In the genomic region with DNA sequence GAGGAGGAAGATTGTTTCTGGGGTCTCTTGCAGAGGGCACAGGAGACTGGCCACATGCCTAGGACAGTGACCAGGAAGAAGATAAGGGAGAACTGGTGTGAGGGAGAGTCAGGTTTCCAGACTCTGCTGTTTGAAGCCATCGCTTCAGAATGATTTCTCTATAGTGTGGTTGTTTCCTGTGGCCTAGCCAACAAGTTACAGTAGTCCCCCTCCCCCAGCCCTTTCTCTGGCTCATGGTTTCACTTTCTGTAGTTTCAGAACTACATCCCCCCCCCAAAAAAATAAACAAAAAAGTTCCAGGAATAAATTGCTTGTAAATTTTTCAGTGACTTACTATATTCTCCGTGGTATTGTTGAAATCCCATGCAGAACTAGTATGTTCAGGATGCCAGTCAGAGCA, we compare ENCODE assay signal across 16 mouse cellular contexts.
"Had no signal": no experiment of that assay in that cellular context is flagged by ENCODE, and none has a peak within 500 bp of the region (broad histone marks: within the 10 kb centered on the region; RNA-seq: fewer than 3 reads in every experiment).

No protein-coding gene starts in this region.

- H3K4me2 ChIP-seq: liver, embryonic 11.5 days; liver, embryonic 15.5 days; midbrain, embryonic 11.5 days; midbrain, embryonic 15.5 days; neural tube, embryonic 13.5 days had no signal

- H3K9ac ChIP-seq: liver, embryonic 15.5 days; midbrain, embryonic 15.5 days; neural tube, embryonic 13.5 days had no signal

- H3K4me3 ChIP-seq: limb, embryonic 10.5 days; liver, embryonic 15.5 days; megakaryocyte, embryonic 14.5 days; midbrain, embryonic 15.5 days; neural tube, embryonic 13.5 days had no signal

- H3K4me1 ChIP-seq: limb, embryonic 10.5 days; liver, embryonic 15.5 days; megakaryocyte, embryonic 14.5 days had no signal

- H3K27me3 ChIP-seq: liver, embryonic 15.5 days; midbrain, embryonic 15.5 days; neural tube, embryonic 13.5 days had no signal

- H3K27ac ChIP-seq: limb, embryonic 10.5 days; liver, embryonic 15.5 days; macrophage; midbrain, embryonic 15.5 days; neural tube, embryonic 13.5 days had no signal

- DNase-seq: kidney, adult 8-10 months; kidney, postnatal 36 days; lung, adult 2 months; retina, postnatal 1 day; right cerebral cortex, postnatal 14 days; thymus, adult 18-20 months; thymus, postnatal 36 days had no signal

- ATAC-seq: intestine, embryonic 16.5 days; midbrain, embryonic 15.5 days had no signal

- H3K9me3 ChIP-seq: limb, embryonic 10.5 days; liver, embryonic 15.5 days; midbrain, embryonic 15.5 days; neural tube, embryonic 13.5 days had no signal

- H3K36me3 ChIP-seq: liver, embryonic 15.5 days had no signal
